Mouse (Mus musculus): Measurements from ENCODE around the gene Ddx25.

The Ddx25 gene

DNA sequence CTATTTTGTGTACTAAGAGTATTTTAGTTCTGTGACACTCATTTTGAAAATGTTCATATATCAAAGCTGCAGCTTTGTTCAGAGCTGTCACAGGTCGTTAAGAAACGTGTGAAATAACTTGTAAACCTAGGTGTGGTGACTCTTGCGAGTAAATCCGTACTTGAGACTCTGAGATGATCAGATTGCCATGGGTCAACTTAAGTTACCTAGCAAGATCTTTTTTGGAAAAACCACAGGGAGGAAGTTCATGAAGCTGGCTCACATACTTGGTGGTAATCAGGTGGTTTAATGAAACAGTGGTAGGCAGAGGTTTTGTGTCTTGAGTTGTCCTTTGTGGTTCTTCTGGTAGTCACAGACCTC, 64.6 kb downstream of the Ddx25 start:
- DNase-seq (ENCODE audit: low read depth, low spot score), result no peak

- DNase-seq (ENCODE audit: low read depth, low spot score), result no peak
These were observed 65.1 kb downstream of the Ddx25 start for GRCm38 (mm10) chr9:35493033-35493732.

- DNase-seq (ENCODE audit: low read depth, low spot score), result no peak
These were observed 67.0 kb downstream of the Ddx25 start for GRCm38 (mm10) chr9:35491109-35491866.

DNA sequence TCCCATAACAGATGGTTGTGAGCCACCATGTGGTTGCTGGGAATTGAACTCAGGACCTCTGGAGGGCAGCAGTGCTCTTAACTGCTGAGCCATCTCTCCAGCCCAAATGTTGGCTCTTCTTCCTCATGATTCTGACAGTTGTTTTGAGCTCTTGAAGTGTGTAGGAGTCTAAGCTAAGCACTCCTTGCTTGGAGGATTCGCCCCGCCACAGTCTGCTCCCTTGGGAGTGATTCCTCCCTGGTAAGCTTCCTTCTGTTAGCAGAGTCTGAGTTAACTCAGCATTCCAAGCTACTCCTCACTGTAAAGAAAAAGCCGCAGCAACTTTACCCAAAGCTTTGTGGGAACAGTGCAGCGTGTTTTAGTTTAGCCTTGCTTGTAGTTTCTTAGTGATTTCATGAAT, 69.8 kb downstream of the Ddx25 start:
- no peak for DNase-seq (ENCODE audit: low read depth, low spot score)

Data from A20 (cell line).